Mouse (Mus musculus): ENCODE measurements around the gene Rab23.

Rab23 gene

DNA sequence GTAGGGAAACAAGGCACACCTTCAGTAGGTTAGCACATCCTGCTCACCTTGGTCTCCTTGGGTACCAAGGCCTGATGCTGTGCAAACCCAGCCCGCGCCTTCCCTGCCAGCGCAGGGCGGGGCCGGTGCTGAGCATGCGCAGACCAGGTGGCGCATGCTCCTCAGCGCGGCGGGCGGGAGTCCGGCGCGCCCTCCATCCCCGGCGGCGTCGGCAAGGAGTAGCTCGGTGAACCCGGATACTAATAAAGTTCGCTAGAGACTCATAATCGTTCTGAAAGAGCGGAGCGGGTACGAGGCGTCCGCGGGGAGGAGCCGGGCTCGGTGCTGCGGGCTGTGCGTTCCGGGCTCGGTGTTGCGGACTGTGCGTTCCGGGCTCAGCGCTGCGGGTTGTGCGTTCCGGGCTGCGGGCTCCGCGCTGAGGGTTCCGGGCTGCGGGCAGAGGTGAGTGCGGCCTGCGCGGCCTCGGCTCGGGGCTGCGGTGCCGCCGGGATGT is at the start of gene Rab23:
TSS of gene Rab23 (plus strand) at position 155 of the 493 bp plus-strand sequence.
- peak; percentile 60 for DNase-seq (ENCODE audit: low read depth)

DNA sequence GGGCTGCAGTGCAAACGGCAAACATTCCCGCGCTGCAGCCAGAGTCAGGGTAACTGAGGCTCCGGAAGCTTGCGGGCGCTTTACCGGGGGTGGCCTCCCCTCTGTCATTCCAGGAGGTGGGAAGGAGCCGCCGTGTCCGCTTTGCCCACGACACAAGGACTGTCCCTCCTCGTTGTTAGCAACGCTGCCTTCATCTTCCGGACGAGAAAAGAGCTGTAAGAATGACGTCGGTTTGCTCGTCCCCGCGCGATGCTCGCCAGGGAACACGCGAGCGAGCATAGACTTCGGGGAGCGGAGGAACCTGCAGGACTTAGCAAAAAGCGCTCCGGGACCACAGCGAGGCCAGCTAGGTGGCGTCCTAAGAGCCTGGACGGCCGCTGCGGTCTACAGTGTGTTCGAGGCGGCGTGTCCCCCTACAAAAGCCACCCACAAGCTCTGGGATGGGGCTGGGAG is 49.5 kb upstream of the Rab23 start:
- no peak for DNase-seq (ENCODE audit: low read depth)

DNA sequence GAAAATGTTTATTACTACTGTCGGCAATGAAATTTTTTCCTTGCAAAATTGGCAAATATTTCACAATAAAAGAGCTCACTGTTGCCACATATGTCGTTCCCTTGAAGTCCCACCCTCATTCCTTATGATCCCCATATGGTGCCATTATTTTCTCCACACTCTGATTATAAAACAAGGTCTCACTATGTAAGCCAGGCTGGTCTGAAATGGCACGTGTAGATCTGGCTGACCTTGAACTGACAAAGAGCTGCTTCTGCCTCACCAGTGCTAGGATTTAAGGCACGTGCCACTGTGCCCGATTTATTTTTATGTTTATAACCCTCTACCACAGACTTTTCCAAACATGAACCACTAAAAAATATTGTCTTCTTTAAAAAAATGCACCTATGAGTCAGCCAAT is 48.2 kb upstream of the Rab23 start:
- no peak for DNase-seq (ENCODE audit: low read depth)

DNA sequence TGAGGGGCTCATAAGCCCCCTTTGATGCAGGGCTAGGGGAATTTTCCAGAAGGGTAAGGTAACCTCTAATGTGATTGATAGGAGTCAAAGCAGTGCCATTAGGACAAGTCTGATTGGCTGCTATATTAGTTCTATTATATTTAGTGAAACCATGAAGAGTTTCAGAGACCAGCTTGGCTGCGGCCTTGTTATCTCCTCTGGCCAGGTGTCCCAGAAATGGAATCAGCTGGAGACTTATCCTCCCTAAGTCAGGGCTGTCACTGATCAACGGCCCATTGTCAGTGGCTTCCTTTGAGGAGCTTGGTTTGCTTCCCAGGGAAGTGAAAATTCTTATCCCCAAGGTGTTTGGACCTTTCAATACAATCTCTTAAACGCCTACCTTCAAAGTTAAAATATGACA is 47.6 kb upstream of the Rab23 start:
- no peak for DNase-seq (ENCODE audit: low read depth)

GRCm38 (mm10) chr1:33672514-33672913 is 47.2 kb upstream of the Rab23 start:
- no peak for DNase-seq (ENCODE audit: low read depth)

DNA sequence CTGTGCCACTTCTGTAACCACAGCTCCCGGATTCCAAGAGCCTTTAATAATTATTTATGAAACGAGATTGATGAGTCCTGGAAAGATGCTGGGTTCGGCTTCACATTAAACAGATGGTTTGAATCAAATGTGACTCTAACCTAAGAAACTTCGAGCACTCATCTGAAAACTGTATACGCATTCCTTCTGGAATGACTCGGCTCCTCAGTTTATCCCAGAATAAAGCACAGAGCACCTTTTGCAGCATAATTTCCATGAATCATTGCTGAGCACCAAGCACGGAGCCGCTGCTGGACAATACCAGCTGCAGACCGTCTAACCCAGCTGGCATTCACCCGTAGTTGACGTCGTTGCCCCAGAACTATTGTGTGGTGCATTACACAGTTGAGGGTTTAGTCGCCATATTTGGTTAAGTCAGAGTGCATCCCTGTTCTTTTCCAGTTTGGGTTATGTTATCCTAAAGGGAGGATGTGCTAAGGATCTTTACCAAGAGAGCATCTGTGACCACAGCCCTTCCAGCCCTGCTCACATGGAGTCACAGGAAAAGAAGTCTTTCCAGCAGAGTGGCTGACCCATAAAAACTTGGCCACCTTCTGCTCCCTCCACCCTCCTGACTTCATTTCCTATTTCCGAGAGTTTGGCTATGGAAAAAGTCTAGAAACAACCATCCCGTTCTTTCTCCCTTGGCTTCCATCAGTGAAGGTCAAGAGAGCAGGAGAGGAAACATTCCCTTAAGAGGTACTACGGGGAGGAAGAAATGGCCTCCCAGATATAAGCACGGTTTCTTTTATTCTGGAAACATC is 46.3 kb upstream of the Rab23 start:
- DNase-seq (ENCODE audit: low read depth), result peak; percentile 53

DNA sequence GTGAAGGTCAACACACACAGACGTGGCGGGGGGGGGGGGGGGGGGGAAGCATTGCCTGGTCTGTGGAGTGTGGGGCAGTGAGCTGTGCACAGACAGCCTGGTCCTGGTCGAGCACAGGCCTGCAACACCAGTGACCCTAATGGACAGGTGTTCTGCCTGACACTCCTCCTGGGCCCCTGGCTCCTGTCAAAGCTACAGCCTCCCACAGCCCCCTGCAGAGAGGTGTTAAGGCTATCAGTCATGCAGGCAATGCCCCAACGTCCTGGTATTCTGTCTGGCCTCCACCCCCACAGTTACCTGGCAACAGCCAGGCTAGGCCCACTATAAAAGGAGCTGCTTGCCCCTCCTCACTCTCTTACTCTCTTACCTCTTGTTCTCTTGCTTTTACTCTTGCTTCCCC is 39.3 kb upstream of the Rab23 start:
- no peak for DNase-seq (ENCODE audit: low read depth)

DNA sequence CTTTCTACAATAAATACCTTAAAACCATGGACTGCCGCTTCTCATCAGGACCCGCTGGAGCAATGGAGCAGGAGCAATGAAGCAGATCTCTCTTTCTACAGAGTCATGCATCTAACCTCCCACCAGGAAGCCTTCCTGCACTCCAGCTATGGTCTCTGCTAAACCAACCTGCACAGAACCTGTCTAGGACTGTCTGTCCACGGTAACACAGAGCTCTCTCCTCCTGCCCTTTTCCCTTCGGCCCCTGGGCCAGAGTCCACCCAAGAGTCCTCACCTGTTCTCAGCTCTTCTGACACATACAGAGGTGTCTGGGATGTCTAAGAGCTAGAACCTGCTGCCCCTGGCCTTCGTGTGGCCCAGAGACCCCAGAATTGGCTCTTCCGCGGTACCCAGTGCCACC is 38.8 kb upstream of the Rab23 start:
- DNase-seq (ENCODE audit: low read depth), result no peak

DNA sequence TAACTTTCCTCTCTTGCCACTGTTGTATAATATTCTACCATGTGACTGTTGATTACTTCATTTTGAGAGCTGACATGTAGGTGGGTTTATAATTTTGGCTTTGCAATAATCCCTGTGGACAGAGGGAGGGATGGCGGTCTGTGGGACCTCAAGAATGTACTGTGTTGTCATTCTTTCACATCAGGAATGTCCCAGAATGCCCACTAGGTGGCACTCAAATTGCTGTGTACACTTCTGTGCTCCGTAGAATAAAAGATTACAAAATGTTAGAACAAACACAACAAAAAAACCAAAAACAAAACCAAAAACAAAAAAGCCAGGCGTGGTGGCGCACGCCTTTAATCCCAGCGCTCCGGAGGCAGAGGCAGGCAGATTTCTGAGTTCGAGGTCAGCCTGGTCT is 35.2 kb upstream of the Rab23 start:
- DNase-seq (ENCODE audit: low read depth), result no peak

DNA sequence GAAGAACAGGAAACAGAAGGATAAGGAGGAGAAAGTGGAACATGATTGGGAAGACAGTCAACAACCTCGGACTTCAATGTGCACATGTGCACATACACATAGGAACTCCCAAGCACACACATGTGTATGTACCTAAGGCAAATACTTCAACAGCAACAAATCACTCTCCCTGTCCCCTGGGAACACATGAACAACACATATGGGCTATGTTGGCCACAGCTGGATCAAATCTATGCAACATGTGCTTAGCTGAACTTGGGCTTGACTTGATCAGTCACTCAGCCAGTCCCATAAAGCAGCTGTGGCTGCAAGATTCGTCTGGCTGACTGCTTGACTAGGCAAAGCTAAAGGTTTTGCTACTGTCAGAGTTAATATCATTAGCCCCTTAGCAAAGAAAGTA is 30.9 kb upstream of the Rab23 start:
- no peak for DNase-seq (ENCODE audit: low read depth)

DNA sequence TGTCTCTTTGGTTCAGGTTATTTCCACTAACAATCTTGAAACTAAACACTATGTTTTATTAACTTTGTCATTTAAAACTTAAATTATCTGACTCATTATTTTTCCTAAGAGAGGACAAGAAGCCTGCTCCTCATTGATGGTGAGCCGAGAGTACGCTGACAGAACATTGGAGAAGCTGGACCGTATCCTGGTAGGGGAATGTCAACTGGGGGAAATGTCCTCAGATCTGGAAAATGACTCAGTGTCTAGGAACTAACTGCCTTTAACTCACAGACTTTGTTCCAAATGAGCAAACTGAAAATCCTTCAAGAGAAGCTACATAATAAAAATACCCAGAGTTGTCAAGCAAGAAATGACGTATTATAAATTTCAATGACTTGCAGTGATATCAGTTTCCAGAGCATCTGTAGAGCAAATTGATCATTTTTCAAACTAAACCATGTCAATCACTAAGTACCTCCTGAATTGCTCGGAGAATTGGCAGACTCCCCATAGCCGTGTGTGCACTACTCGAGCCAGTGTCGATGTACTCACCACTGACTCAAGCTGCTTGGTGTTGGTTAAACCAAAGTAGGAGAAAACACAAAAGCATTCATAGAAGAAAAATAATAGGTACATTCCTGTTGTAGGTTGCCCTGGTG is 30.1 kb upstream of the Rab23 start:
- peak; percentile 76 for DNase-seq (ENCODE audit: low read depth)

GRCm38 (mm10) chr1:33690087-33690448 is 29.6 kb upstream of the Rab23 start:
- no peak for DNase-seq (ENCODE audit: low read depth)

DNA sequence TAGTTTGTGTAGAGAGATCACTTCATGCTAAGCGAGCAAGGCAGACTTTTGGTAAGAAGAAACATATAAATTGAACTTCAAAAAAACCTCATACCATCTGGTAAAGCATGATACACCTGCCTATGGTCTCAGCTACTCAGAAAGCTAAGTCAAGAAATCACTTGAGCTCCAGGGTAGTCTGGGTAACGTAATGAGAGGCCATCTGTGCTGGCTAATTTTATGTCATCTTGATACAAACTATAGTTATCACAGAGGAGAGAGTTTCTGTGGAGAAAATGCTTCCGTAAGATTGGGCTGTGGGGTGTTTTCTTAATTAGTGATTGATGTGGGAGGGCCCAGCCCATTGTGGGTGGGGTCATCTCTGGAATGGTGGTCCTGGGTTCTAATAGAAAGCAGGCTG is 25.8 kb upstream of the Rab23 start:
- DNase-seq (ENCODE audit: low read depth), result no peak

- DNase-seq (ENCODE audit: low read depth), result no peak
Observed at GRCm38 (mm10) chr1:33696016-33696415, 23.7 kb upstream of the Rab23 start.

- no peak for DNase-seq (ENCODE audit: low read depth)
Observed at GRCm38 (mm10) chr1:33701244-33701643, 18.4 kb upstream of the Rab23 start.

DNA sequence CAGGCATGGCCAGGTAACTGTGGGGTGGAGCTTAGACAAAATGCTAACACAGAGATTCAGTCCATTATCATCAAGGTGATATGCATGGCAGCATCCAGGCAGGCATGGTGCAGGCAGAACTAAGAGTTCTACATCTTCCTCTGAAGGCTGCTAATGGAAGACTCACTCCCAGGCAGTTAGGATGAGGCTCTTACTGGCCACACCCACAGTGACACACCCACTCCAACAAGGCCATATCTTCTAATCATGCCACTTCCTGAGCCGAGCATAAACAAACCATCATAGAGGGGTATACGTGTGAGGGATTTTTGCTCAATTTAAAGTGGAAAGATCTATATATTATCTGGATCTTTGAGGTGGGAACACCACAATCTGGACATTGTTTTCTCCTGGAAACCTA is 10.1 kb upstream of the Rab23 start:
- no peak for DNase-seq (ENCODE audit: low read depth)

GRCm38 (mm10) chr1:33712026-33712425 is 7.7 kb upstream of the Rab23 start:
- DNase-seq (ENCODE audit: low read depth), result peak; percentile 74

- no peak for DNase-seq (ENCODE audit: low read depth)
Observed at GRCm38 (mm10) chr1:33714796-33715195, 4.9 kb upstream of the Rab23 start.

DNA sequence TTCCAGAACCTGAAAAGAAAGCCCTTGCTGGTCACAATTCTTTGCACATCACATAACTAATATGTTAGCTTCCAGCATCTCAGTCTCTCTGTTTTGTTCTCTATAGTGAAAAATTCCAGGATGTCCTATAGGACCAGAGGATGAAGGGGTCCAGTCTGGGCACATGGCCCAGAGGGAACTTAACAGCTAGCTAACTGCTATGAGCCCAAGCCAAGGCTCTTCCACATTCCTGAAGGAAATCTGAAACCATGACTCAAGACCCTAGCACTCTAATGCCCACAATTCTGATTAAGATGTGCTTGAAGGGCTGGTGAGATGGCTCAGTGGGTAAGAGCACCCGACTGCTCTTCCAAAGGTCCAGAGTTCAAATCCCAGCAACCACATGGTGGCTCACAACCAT is 2.1 kb upstream of the Rab23 start:
- DNase-seq (ENCODE audit: low read depth), result no peak

GRCm38 (mm10) chr1:33720231-33720630 is 544 bp downstream of the Rab23 start:
- no peak for DNase-seq (ENCODE audit: low read depth)

DNA sequence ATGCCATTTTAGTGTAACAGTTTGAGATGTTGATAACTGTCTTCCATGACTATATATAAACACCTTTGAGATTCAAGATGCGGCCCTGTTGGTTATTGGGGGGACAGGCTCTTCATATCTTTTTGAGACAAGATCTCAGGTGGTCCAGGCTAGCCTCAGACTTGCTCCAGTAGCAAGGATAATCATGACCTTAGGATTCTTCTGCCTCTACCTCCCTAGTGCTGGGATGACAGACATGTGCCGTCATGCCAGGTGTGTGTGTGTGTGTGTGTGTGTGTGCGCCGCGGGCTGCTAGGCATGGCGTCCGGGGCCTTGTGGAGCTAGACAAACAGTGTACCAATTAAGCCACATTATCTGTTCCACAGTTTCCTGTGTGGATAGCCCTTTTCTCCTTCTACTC is 1.3 kb downstream of the Rab23 start:
- no peak for DNase-seq (ENCODE audit: low read depth)

- DNase-seq (ENCODE audit: low read depth), result peak; percentile 45
Observed at GRCm38 (mm10) chr1:33724516-33724915, 4.8 kb downstream of the Rab23 start.

DNA sequence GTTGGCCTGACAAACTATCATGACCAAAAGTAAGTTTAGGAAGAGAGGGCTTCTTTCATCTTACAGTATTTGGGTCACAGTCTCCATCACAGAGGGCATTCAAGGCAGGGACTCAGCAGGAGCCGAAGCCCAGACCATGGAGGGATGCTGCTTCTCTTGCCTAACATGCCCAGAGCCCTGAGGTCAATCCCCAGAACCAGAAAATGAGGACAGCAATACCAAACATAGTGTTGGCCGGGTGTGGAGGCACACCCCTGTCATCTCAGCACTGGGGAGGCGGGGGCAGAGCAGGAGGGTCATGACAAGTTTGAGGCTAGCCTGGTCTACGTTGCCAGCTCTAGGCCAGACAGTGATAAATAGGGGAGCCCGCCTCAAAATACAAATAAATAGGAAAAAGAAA is 5.4 kb downstream of the Rab23 start:
- DNase-seq (ENCODE audit: low read depth), result no peak

DNA sequence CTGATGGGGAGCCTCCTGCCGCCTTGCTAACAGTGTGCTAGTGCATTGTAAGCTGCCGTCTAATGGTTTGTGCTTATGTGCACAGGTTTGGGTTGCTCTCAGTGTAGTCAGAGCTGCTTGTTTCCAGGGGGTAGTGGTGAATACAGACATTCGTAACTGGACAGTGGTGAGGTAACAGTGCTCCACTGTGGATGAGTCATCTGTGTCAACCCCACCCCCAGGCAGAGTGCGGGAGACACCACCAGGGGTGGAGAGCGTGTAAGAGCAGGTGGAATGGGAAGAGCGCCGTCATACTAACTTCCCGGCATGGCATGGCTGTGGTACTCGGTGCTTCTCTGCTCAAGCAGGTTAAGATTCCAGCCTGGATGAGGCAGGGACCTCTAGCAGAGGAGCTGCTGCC is 13.4 kb downstream of the Rab23 start:
- no peak for DNase-seq (ENCODE audit: low read depth)

Data from fibroblast of lung, adult 2 months (primary cell).